Mouse (Mus musculus) spleen, adult 2 months (tissue): ENCODE data around the gene Plekho1. TPM values are rescaled to one million over a fixed set of nuclear protein-coding genes. Genes with fewer than 3 reads are reported as not detected.

Source experiments
- DNase-seq, 2 experiments: peaks; one replicate each; pipeline versions ENCODE4 v3.0.0 to v3.0.0-alpha.2; 2012 to 2021; ENCODE audit warnings: low spot score in 2 of 2, low read depth in 1 of 2
- H3K27ac ChIP-seq: fragments of 200-500 bp; 2 replicates; pipeline ENCODE4 v1.5.1; 2012; ENCODE audit warnings: low read length, inconsistent platforms; ENCODE audit not compliant: insufficient read depth
- H3K27me3 ChIP-seq: fragments of 200-500 bp; 2 replicates; pipeline ENCODE4 v1.6.1; 2012; ENCODE audit warnings: mild to moderate bottlenecking, moderate library complexity, low read length, inconsistent platforms; ENCODE audit not compliant: control insufficient read depth, insufficient read depth
- H3K36me3 ChIP-seq: fragments of 200-500 bp; 2 replicates; pipeline ENCODE4 v1.6.1; 2012; ENCODE audit warnings: mild to moderate bottlenecking, low read length, inconsistent platforms; ENCODE audit not compliant: control insufficient read depth, insufficient read depth
- H3K4me1 ChIP-seq: fragments of 200-500 bp; 2 replicates; pipeline ENCODE4 v1.6.1; 2011; ENCODE audit warnings: inconsistent platforms; ENCODE audit not compliant: control insufficient read depth, insufficient read depth, insufficient read length
- H3K4me3 ChIP-seq: fragments of 200-500 bp; 2 replicates; pipeline ENCODE4 v1.5.1; 2011; ENCODE audit warnings: mild to moderate bottlenecking, inconsistent platforms; ENCODE audit not compliant: insufficient read depth, insufficient read length; ENCODE audit errors: extremely low read depth
- CTCF ChIP-seq: fragments of 200-500 bp; IDR thresholded peaks from 2 replicates; pipeline ENCODE4 v1.5.1; 2011; ENCODE audit warnings: mild to moderate bottlenecking, inconsistent platforms; ENCODE audit not compliant: insufficient read depth, insufficient read length, insufficient replicate concordance; ENCODE audit errors: extremely low read depth
- POLR2A ChIP-seq: fragments of 200-500 bp; IDR thresholded peaks from 2 replicates; pipeline ENCODE4 v1.6.1; 2011; ENCODE audit warnings: low read depth, low read length, inconsistent platforms
- WGBS: fragments of 180-500 bp; shearing (Covaris S2); methylation state at CpG from one replicate; pipeline ENCODE4 v1.1.7; 2018; 5-methylcytosine and 5-hydroxymethylcytosine counted together
- polyA plus RNA-seq: library from polyadenylated mRNA; depleted of rRNA; stranded (reverse); fragments of >200 nt; gene quantifications from 2 replicates; pipeline ENCODE4 v1.2.3, GENCODE M21; 2012

Plekho1 gene
- polyA plus RNA-seq, 1 experiment: 60.1 TPM

GRCm38 (mm10) chr3:96012805-96013204, 17.0 kb upstream of the Plekho1 start:
- peaks cover 1% of the 10 kb centered on the region; the same call in 1 of the 2 replicates for H3K36me3 ChIP-seq
- WGBS: 82% methylated on average over 5 of the region's 5 CpGs
- H3K4me3 ChIP-seq: no peak overlapping the region
- H3K27me3 ChIP-seq: no peaks in the 10 kb centered on the region
- H3K4me1 ChIP-seq: no peaks in the 10 kb centered on the region
- DNase-seq: no peak
- TF ChIP-seq CTCF: no peak
- TF ChIP-seq POLR2A: no peak
- H3K27ac ChIP-seq: no peak overlapping the region

DNA sequence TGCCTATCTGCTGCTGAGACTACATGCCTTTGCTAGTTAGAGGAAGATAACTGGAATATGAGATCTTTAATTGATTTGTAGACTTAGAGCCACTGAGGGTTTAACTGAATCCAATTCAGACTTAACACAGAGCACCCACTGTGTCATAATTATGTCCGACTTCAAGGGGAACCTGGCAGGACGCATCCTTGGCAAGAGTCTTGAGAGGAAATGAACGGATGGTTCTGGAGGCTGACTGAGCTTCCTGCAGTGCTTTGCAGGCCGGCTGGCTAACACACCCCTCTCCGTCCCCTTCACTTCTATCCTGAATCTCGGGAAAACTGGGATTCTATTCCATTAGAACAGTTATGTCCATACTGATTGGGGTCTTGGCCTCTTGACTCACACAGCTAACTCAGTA, 12.7 kb upstream of the Plekho1 start:
- H3K36me3 ChIP-seq: peaks cover 1% of the 10 kb centered on the region; the same call in 1 of the 2 replicates
- H3K4me3 ChIP-seq: no peak overlapping the region
- H3K27me3 ChIP-seq: no peaks in the 10 kb centered on the region
- 89% methylated on average over 6 of the region's 6 CpGs for WGBS
- no peak for DNase-seq
- no peak overlapping the region for H3K27ac ChIP-seq
- TF ChIP-seq CTCF (no peak), POLR2A (no peak)
- no peaks in the 10 kb centered on the region for H3K4me1 ChIP-seq

DNA sequence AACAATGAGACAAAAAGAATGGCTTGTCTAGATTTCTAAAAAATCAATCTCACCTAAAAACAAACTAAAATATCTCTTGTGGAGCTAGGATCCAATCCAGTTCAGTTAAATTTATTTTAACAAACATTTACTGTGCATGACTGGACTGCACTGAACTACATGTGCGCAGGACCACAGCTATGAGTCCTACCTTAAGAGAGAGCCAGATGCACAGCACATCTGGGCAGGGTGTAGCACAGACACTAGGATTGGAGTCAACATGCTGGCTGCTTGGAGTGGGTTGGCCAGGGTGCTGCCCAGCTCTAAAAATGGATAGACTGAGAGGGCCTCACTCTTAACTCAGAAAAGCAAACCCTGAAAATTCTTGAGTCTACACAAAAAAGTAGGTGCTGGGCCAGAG, 5.8 kb upstream of the Plekho1 start:
- TF ChIP-seq CTCF (no peak), POLR2A (no peak)
- Histone ChIP-seq H3K36me3 (no peaks in the 10 kb centered on the region), H3K4me3 (no peak overlapping the region), H3K4me1 (peaks cover 3% of the 10 kb centered on the region; the same call in 1 of the 2 replicates), H3K27ac (no peak overlapping the region), H3K27me3 (no peaks in the 10 kb centered on the region)
- no peak for DNase-seq
- WGBS: 91% methylated on average over 1 of the region's 1 CpGs

- H3K4me1 ChIP-seq: peaks cover 5% of the 10 kb centered on the region; the same call in 1 of the 2 replicates
- H3K36me3 ChIP-seq: no peaks in the 10 kb centered on the region
- no peaks in the 10 kb centered on the region for H3K27me3 ChIP-seq
- no peak overlapping the region for H3K4me3 ChIP-seq
- 42% methylated on average over 9 of the region's 9 CpGs for WGBS
- DNase-seq: no peak
- TF ChIP-seq POLR2A: no peak
- no peak for TF ChIP-seq CTCF
- no peak overlapping the region; the same call in 1 of the 2 replicates for H3K27ac ChIP-seq
These were observed 5.2 kb upstream of the Plekho1 start for GRCm38 (mm10) chr3:96000921-96001501.

DNA sequence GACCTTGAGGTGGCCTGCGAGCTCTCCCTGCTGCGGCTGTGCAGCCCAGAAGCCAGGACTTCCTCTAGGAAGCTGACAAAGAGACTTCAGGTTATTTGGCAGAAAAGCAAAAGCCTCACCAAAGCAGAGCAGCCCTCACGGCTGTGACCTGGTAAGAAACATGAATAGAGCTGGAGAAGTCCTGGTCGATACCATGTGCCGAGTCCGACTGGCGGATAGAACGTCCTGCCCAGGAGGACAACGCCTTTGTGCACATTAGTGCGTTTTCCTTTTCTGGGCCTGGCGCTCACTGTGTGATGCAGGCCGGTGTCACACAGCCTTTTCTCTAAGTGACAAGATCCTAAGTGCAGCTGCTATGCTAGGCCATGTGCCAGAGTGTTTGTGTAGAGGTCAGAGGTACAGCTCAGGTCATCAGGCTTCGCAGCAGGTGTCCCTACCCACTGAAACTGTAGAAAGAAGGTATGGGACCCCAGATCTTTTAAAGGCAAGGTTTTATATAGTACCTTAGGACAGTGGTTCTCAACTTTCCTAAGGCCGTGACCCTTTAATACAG, 4.4 kb upstream of the Plekho1 start:
- 70% methylated on average over 14 of the region's 14 CpGs for WGBS
- TF ChIP-seq POLR2A (no peak), CTCF (no peak)
- H3K27ac ChIP-seq: no peak overlapping the region

DNA sequence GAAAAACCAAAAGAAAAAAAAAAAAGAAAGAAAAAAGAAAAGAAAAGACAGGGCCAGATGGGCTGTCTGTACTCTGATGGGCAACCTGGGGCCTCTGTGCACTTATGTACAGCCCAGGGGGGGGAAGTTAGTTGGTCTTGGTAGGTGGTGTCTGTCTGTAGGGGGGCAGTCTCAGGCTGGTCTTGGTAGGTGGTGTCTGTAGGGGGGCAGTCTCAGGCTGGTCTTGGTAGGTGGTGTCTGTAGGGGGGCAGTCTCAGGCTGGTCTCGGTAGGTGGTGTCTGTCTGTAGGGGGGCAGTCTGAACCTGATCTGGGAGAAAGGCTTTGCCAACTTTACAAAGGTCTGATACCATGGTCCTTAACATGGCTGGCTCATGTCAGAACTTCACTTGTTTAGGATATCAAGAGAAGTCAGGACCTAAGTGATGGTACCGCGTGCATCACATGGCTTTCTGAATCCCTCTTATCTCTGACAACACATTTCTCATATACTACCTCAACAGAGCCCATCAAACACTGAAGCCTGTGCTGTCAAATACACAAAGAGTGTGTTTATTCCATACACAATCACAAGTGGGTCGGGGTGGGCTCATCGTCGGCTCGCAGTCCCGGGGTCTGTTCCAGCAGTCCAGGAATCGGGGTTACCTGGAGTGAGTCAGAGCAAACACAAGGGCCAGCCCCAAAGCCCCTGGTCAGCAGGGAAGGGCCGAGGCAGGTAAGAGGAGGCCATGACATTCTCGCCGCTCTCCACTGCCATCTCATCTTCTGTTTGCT, 3.7 kb upstream of the Plekho1 start:
- peaks cover 6% of the 10 kb centered on the region; the same call in 1 of the 2 replicates for H3K4me1 ChIP-seq
- 80% methylated on average over 12 of the region's 12 CpGs for WGBS
- no peak overlapping the region for H3K27ac ChIP-seq

More for the DNA sequence above, 4.4 kb upstream of the Plekho1 start:
- Histone ChIP-seq H3K27me3 (no peaks in the 10 kb centered on the region), H3K4me1 (peaks cover 6% of the 10 kb centered on the region; the same call in 1 of the 2 replicates), H3K4me3 (no peak overlapping the region), H3K36me3 (no peaks in the 10 kb centered on the region)
- DNase-seq: no peak

More for the DNA sequence above, 3.7 kb upstream of the Plekho1 start:
- Histone ChIP-seq H3K4me3 (no peak overlapping the region), H3K36me3 (no peaks in the 10 kb centered on the region), H3K27me3 (no peaks in the 10 kb centered on the region)
- no peak for TF ChIP-seq CTCF
- no peak for TF ChIP-seq POLR2A
- DNase-seq: no peak
